Mouse (Mus musculus): ENCODE results near the gene Bmper. TPM values are rescaled to one million over a fixed set of nuclear protein-coding genes. Genes with fewer than 3 reads are reported as not detected.

The Bmper gene
- polyA plus RNA-seq, 1 experiment from 2014 or later = 10.9 TPM

DNA sequence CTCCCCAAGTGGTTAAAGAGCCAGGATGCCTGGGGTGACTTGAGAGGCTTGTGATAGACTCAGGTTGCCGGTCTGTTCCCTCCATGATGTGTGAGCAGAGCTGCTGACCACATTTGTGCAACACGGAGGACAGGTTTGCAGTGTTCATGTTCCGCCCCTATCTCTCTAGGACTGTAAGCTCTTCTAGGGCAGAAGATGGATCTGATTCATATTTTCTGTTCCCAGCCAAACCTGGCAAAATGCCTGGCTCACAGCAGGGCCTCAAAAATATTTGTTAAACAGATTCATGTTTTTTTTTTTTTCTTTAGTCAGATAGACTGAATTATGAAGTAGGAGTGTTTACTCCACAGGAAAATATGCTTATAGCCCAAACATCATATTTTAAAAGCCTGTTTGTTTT lies 20.0 kb downstream of the Bmper start:
- 72% methylated on average over 3 of the region's 3 CpGs for WGBS (ENCODE audit: insufficient replicate concordance)
- no peak for ATAC-seq (replicated peaks; ENCODE audit: insufficient number of reproducible peaks, low FRiP score, low TSS enrichment)
- H3K27me3 ChIP-seq (ENCODE audit: control insufficient read depth, insufficient read depth, low read length) = no peaks in the 10 kb centered on the region
- H3K27ac ChIP-seq (ENCODE audit: low read depth, low read length) = no peak overlapping the region
- H3K9me3 ChIP-seq (replicated peaks; ENCODE audit: control insufficient read depth, low read length) = no peaks in the 10 kb centered on the region
- no peaks in the 10 kb centered on the region for H3K36me3 ChIP-seq (ENCODE audit: control insufficient read depth, insufficient read depth, low read length)
- no peak overlapping the region for H3K4me3 ChIP-seq (ENCODE audit: low read depth, low read length)
- no peak overlapping the region for H3K4me2 ChIP-seq
- no peak overlapping the region for H3K9ac ChIP-seq (ENCODE audit: low read depth, low read length)
- peaks cover 4% of the 10 kb centered on the region; the same call in 1 of the 2 replicates for H3K4me1 ChIP-seq (ENCODE audit: control insufficient read depth, insufficient read depth, low read length)

DNA sequence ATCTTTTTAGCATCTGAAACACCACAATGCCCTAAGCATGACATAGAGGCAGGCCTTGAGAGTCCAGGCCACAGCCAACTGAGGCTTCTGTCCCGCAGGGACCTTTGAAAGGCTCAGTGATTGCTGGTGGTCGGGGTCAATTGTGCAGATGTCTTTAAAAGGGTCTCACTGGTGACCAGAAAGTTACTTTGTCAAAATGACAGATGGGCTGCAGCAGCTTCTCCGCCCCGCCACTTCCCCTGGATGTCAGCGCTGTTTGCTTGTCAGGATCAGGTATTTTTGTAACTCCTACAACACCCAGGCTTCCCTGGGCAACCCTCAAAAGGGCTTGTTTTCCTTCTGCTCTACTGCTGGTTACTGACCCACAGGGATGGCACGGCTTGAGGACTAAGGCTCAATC lies 21.0 kb downstream of the Bmper start:
- 41% methylated on average over 6 of the region's 6 CpGs for WGBS (ENCODE audit: insufficient replicate concordance)
- Histone ChIP-seq H3K9ac (ENCODE audit: low read depth, low read length) (no peak overlapping the region), H3K4me2 (no peak overlapping the region), H3K4me1 (ENCODE audit: control insufficient read depth, insufficient read depth, low read length) (peaks cover 3% of the 10 kb centered on the region; the same call in 1 of the 2 replicates), H3K27ac (ENCODE audit: low read depth, low read length) (no peak overlapping the region), H3K4me3 (ENCODE audit: low read depth, low read length) (no peak overlapping the region), H3K27me3 (ENCODE audit: control insufficient read depth, insufficient read depth, low read length) (no peaks in the 10 kb centered on the region), H3K36me3 (ENCODE audit: control insufficient read depth, insufficient read depth, low read length) (no peaks in the 10 kb centered on the region), H3K9me3 (replicated peaks; ENCODE audit: control insufficient read depth, low read length) (no peaks in the 10 kb centered on the region)
- ATAC-seq (replicated peaks; ENCODE audit: insufficient number of reproducible peaks, low FRiP score, low TSS enrichment) = no peak

DNA sequence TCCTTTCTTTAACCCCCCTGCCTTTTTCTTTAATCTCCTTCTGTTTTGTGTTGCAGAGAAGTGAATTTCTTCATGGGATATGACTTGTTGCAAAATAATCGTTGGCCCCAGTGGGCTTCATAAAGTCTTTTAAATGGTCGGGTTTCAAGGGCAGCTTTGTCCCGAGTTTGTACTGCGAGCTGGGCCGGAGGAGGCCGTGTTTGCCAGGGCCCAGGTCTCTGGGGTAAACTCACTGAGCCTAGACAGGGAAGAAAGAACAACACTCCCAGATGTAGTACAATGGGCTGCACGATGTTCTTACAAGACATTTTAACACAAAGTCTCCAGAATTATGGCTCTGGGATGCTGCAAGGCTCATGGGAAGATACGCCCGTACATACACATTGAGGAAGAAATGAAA lies 23.5 kb downstream of the Bmper start:
- no peak overlapping the region for H3K9ac ChIP-seq (ENCODE audit: low read depth, low read length)
- H3K4me3 ChIP-seq (ENCODE audit: low read depth, low read length) = no peak overlapping the region
- no peaks in the 10 kb centered on the region for H3K4me1 ChIP-seq (ENCODE audit: control insufficient read depth, insufficient read depth, low read length)
- no peak overlapping the region for H3K4me2 ChIP-seq
- ATAC-seq (replicated peaks; ENCODE audit: insufficient number of reproducible peaks, low FRiP score, low TSS enrichment) = no peak
- no peaks in the 10 kb centered on the region for H3K27me3 ChIP-seq (ENCODE audit: control insufficient read depth, insufficient read depth, low read length)
- 78% methylated on average over 9 of the region's 9 CpGs for whole genome bisulfite sequencing (ENCODE audit: insufficient replicate concordance)
- no peak overlapping the region for H3K27ac ChIP-seq (ENCODE audit: low read depth, low read length)
- H3K36me3 ChIP-seq (ENCODE audit: control insufficient read depth, insufficient read depth, low read length) = no peaks in the 10 kb centered on the region
- no peaks in the 10 kb centered on the region for H3K9me3 ChIP-seq (replicated peaks; ENCODE audit: control insufficient read depth, low read length)

GRCm38 (mm10) chr9:23250026-23250425 lies 27.1 kb downstream of the Bmper start:
- Histone ChIP-seq H3K27me3 (ENCODE audit: control insufficient read depth, insufficient read depth, low read length) (no peaks in the 10 kb centered on the region), H3K36me3 (ENCODE audit: control insufficient read depth, insufficient read depth, low read length) (no peaks in the 10 kb centered on the region), H3K4me3 (ENCODE audit: low read depth, low read length) (no peak overlapping the region), H3K27ac (ENCODE audit: low read depth, low read length) (no peak overlapping the region), H3K9me3 (replicated peaks; ENCODE audit: control insufficient read depth, low read length) (no peaks in the 10 kb centered on the region), H3K4me1 (ENCODE audit: control insufficient read depth, insufficient read depth, low read length) (no peaks in the 10 kb centered on the region), H3K9ac (ENCODE audit: low read depth, low read length) (no peak overlapping the region), H3K4me2 (no peak overlapping the region)
- ATAC-seq (replicated peaks; ENCODE audit: insufficient number of reproducible peaks, low FRiP score, low TSS enrichment) = no peak
- 10% methylated on average over 5 of the region's 5 CpGs for WGBS (ENCODE audit: insufficient replicate concordance)

- ATAC-seq (replicated peaks; ENCODE audit: insufficient number of reproducible peaks, low FRiP score, low TSS enrichment) = no peak
- H3K9me3 ChIP-seq (replicated peaks; ENCODE audit: control insufficient read depth, low read length) = no peaks in the 10 kb centered on the region
- no peak overlapping the region for H3K27ac ChIP-seq (ENCODE audit: low read depth, low read length)
- H3K27me3 ChIP-seq (ENCODE audit: control insufficient read depth, insufficient read depth, low read length) = no peaks in the 10 kb centered on the region
- no peak overlapping the region for H3K4me2 ChIP-seq
- 73% methylated on average over 6 of the region's 6 CpGs for WGBS (ENCODE audit: insufficient replicate concordance)
- H3K9ac ChIP-seq (ENCODE audit: low read depth, low read length) = no peak overlapping the region
- H3K4me3 ChIP-seq (ENCODE audit: low read depth, low read length) = no peak overlapping the region
- H3K36me3 ChIP-seq (ENCODE audit: control insufficient read depth, insufficient read depth, low read length) = no peaks in the 10 kb centered on the region
- no peaks in the 10 kb centered on the region for H3K4me1 ChIP-seq (ENCODE audit: control insufficient read depth, insufficient read depth, low read length)
These were observed 28.1 kb downstream of the Bmper start for GRCm38 (mm10) chr9:23251001-23251400.

- ATAC-seq (replicated peaks; ENCODE audit: insufficient number of reproducible peaks, low FRiP score, low TSS enrichment) = no peak
- Histone ChIP-seq H3K9ac (ENCODE audit: low read depth, low read length) (no peak overlapping the region), H3K4me1 (ENCODE audit: control insufficient read depth, insufficient read depth, low read length) (no peaks in the 10 kb centered on the region), H3K36me3 (ENCODE audit: control insufficient read depth, insufficient read depth, low read length) (no peaks in the 10 kb centered on the region), H3K4me3 (ENCODE audit: low read depth, low read length) (no peak overlapping the region), H3K27ac (ENCODE audit: low read depth, low read length) (no peak overlapping the region), H3K27me3 (ENCODE audit: control insufficient read depth, insufficient read depth, low read length) (no peaks in the 10 kb centered on the region), H3K9me3 (replicated peaks; ENCODE audit: control insufficient read depth, low read length) (no peaks in the 10 kb centered on the region), H3K4me2 (no peak overlapping the region)
- WGBS (ENCODE audit: insufficient replicate concordance) = 85% methylated on average over 6 of the region's 6 CpGs
These were observed 30.7 kb downstream of the Bmper start for GRCm38 (mm10) chr9:23253624-23254023.

DNA sequence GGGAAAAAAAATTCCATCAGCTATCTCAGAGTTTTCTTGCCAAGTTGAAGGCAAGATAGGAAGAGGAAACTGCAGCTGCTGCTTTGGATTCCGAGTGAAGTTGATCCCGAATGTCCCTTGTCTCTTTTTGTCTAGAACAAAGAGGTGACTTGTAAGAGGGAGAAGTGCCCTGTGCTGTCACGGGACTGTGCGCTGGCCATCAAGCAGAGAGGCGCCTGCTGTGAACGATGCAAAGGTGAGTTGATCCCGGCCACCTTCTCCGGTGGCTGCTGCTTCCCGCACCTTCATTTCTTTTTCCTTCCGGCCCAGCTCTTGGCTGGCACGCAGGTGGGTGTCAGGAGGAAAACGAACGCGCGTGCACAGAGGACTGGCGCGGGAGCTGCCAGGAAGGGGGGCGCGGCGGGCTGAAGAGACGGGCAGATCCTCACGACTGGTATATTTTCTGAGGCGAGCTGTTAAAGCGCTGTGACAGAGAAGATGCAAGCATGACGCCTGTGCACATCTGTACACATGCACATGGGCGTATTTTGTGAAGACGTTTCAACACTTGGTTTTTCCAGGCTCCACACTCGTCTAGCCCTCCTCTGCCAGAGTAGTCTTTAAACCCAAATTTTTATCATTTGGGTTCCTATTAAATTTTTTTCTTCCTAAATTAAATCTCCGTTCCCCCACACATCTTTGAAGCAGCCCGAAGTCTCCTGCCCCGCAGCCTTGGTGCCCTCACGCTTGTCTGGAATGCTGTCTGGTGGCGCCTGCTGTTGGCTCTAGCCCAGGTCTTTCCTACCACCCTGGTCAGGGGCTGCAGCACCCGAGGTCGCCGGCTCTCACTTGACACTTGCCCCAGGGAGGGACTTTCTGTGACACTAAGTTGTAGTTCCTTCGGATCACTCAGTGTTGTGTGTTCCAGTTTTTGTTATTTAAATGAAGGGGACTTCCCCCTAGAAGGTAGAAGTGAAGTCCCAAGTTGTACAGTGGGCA lies 31.6 kb downstream of the Bmper start:
- Histone ChIP-seq H3K4me3 (ENCODE audit: low read depth, low read length) (peak overlapping the region; percentile 3; the same call in 1 of the 2 replicates), H3K4me2 (peak overlapping the region; percentile 44), H3K9me3 (replicated peaks; ENCODE audit: control insufficient read depth, low read length) (no peaks in the 10 kb centered on the region), H3K9ac (ENCODE audit: low read depth, low read length) (no peak overlapping the region), H3K4me1 (ENCODE audit: control insufficient read depth, insufficient read depth, low read length) (no peaks in the 10 kb centered on the region), H3K27ac (ENCODE audit: low read depth, low read length) (no peak overlapping the region), H3K36me3 (ENCODE audit: control insufficient read depth, insufficient read depth, low read length) (no peaks in the 10 kb centered on the region), H3K27me3 (ENCODE audit: control insufficient read depth, insufficient read depth, low read length) (no peaks in the 10 kb centered on the region)
- ATAC-seq (replicated peaks; ENCODE audit: insufficient number of reproducible peaks, low FRiP score, low TSS enrichment) = no peak
- 55% methylated on average over 36 of the region's 37 CpGs for WGBS (ENCODE audit: insufficient replicate concordance)

- H3K4me2 ChIP-seq = no peak overlapping the region
- WGBS (ENCODE audit: insufficient replicate concordance) = 81% methylated on average over 2 of the region's 2 CpGs
- H3K36me3 ChIP-seq (ENCODE audit: control insufficient read depth, insufficient read depth, low read length) = no peaks in the 10 kb centered on the region
- no peaks in the 10 kb centered on the region for H3K27me3 ChIP-seq (ENCODE audit: control insufficient read depth, insufficient read depth, low read length)
- H3K9ac ChIP-seq (ENCODE audit: low read depth, low read length) = no peak overlapping the region
- no peaks in the 10 kb centered on the region for H3K4me1 ChIP-seq (ENCODE audit: control insufficient read depth, insufficient read depth, low read length)
- H3K9me3 ChIP-seq (replicated peaks; ENCODE audit: control insufficient read depth, low read length) = no peaks in the 10 kb centered on the region
- ATAC-seq (replicated peaks; ENCODE audit: insufficient number of reproducible peaks, low FRiP score, low TSS enrichment) = no peak
- no peak overlapping the region for H3K27ac ChIP-seq (ENCODE audit: low read depth, low read length)
- H3K4me3 ChIP-seq (ENCODE audit: low read depth, low read length) = no peak overlapping the region
These were observed 33.0 kb downstream of the Bmper start for GRCm38 (mm10) chr9:23255841-23256240.

DNA sequence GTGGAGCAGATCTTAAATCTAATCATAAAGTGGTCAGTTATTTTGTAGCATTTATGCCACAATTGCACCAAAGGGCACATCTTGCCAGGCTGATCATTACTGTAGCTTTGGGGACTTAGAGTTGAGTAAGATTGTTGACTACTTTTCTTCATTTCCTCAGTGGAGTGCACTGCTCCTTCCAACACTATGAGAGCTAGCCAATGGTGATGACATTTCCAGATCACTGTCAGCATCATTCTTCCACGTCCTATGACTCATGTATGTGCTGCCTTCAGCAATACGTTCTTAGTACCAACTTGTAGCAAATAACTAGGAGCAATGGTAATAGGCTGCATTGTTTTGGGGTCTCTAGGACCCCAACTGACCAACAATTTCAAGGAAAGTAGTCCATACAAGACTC lies 33.7 kb downstream of the Bmper start:
- H3K9ac ChIP-seq (ENCODE audit: low read depth, low read length) = no peak overlapping the region
- H3K27me3 ChIP-seq (ENCODE audit: control insufficient read depth, insufficient read depth, low read length) = no peaks in the 10 kb centered on the region
- WGBS (ENCODE audit: insufficient replicate concordance) = 65% methylated on average over 2 of the region's 2 CpGs
- no peaks in the 10 kb centered on the region for H3K4me1 ChIP-seq (ENCODE audit: control insufficient read depth, insufficient read depth, low read length)
- ATAC-seq (replicated peaks; ENCODE audit: insufficient number of reproducible peaks, low FRiP score, low TSS enrichment) = no peak
- H3K27ac ChIP-seq (ENCODE audit: low read depth, low read length) = no peak overlapping the region
- no peaks in the 10 kb centered on the region for H3K9me3 ChIP-seq (replicated peaks; ENCODE audit: control insufficient read depth, low read length)
- no peak overlapping the region for H3K4me2 ChIP-seq
- H3K4me3 ChIP-seq (ENCODE audit: low read depth, low read length) = no peak overlapping the region
- H3K36me3 ChIP-seq (ENCODE audit: control insufficient read depth, insufficient read depth, low read length) = no peaks in the 10 kb centered on the region
